Mouse (Mus musculus) MEL (cell line): ENCODE data around the gene Gpr21. TPM values are rescaled to one million over a fixed set of nuclear protein-coding genes. Genes with fewer than 3 reads are reported as not detected.

Source experiments
- DNase-seq: peaks from one replicate; pipeline ENCODE4 v3.0.0; 2011; ENCODE audit warnings: low read depth, low spot score
- H3K27ac ChIP-seq: 2 replicates; pipeline ENCODE4 v1.5.1; 2012; ENCODE audit warnings: low read depth, mild to moderate bottlenecking, control low read depth, low read length, moderate library complexity; ENCODE audit not compliant: control insufficient read depth
- H3K27me3 ChIP-seq, 2 experiments: fragments of 150-350 bp in 1 of 2; sonication (generic) in 1 of 2; 2 replicates each; pipeline ENCODE4 v1.6.1; 2012; ENCODE audit warnings: low read length in 2 of 2, mild to moderate bottlenecking in 2 of 2, improper control_type of control experiment in 1 of 2, moderate library complexity in 1 of 2; ENCODE audit not compliant: insufficient read depth in 2 of 2, control insufficient read depth in 1 of 2
- H3K36me3 ChIP-seq, 2 experiments: 2 replicates each; pipeline ENCODE4 v1.6.1; 2012 to 2014; ENCODE audit warnings: low read length in 2 of 2, improper control_type of control experiment in 1 of 2, inconsistent platforms in 1 of 2, mild to moderate bottlenecking in 1 of 2; ENCODE audit not compliant: insufficient read depth in 2 of 2, control insufficient read depth in 1 of 2
- H3K4me1 ChIP-seq, 2 experiments: fragments of 150-350 bp in 1 of 2; sonication (generic) in 1 of 2; 2 replicates each; pipeline ENCODE4 v1.6.1; 2012; ENCODE audit warnings: low read length in 2 of 2, improper control_type of control experiment in 1 of 2, mild to moderate bottlenecking in 1 of 2; ENCODE audit not compliant: insufficient read depth in 2 of 2, control insufficient read depth in 1 of 2
- H3K4me3 ChIP-seq, 2 experiments: fragments of 150-350 bp in 1 of 2; sonication (generic) in 1 of 2; 2 replicates each; pipeline ENCODE4 v1.5.1; 2012; ENCODE audit warnings: low read depth in 2 of 2, low read length in 2 of 2, mild to moderate bottlenecking in 2 of 2, moderate library complexity in 2 of 2, control low read depth in 1 of 2, improper control_type of control experiment in 1 of 2; ENCODE audit not compliant: control insufficient read depth in 1 of 2, insufficient read depth in 1 of 2
- H3K79me2 ChIP-seq: 2 replicates; pipeline ENCODE4 v1.6.1; 2012; ENCODE audit warnings: mild to moderate bottlenecking, low read length, moderate library complexity; ENCODE audit not compliant: control insufficient read depth, poor library complexity, insufficient read depth
- H3K9ac ChIP-seq: 2 replicates; pipeline ENCODE4 v1.6.1; 2012; ENCODE audit warnings: low read depth, mild to moderate bottlenecking, control low read depth, low read length, moderate library complexity; ENCODE audit not compliant: control insufficient read depth, poor library complexity, severe bottlenecking
- H3K9me3 ChIP-seq: fragments of 150-350 bp; sonication (generic); replicated peaks from 2 replicates; pipeline ENCODE4 v1.6.1; 2012; ENCODE audit warnings: mild to moderate bottlenecking, low read length, improper control_type of control experiment, moderate library complexity; ENCODE audit not compliant: insufficient read depth
- BHLHE40 ChIP-seq: IDR thresholded peaks from 2 replicates; pipeline ENCODE4 v1.6.1; 2012; ENCODE audit warnings: low read depth, mild to moderate bottlenecking, inconsistent platforms, low read length, improper control_type of control experiment, borderline replicate concordance
- CHD1 ChIP-seq: IDR thresholded peaks from 2 replicates; pipeline ENCODE4 v1.6.1; 2012; ENCODE audit warnings: low read depth, mild to moderate bottlenecking, inconsistent platforms, low read length, improper control_type of control experiment
- EP300 ChIP-seq, 2 experiments: IDR thresholded peaks; 2 replicates each; pipeline ENCODE4 v1.6.1; 2011; ENCODE audit warnings: improper control_type of control experiment in 2 of 2, low read length in 2 of 2, low read depth in 1 of 2, mild to moderate bottlenecking in 1 of 2
- GABPA ChIP-seq: IDR thresholded peaks from 2 replicates; pipeline ENCODE4 v1.6.1; 2012; ENCODE audit warnings: low read depth, mild to moderate bottlenecking, inconsistent platforms, low read length, improper control_type of control experiment, moderate library complexity
- GATA1 ChIP-seq: IDR thresholded peaks from 2 replicates; pipeline ENCODE4 v1.6.1; 2011; ENCODE audit warnings: low read depth, low read length, improper control_type of control experiment
- KAT2A ChIP-seq: conservative IDR thresholded peaks from 2 replicates; pipeline ENCODE4 v1.6.1; 2012; ENCODE audit warnings: low read depth, low read length, improper control_type of control experiment, inconsistent platforms
- MAFK ChIP-seq: IDR thresholded peaks from 2 replicates; pipeline ENCODE4 v1.6.1; 2011; ENCODE audit warnings: low read depth, mild to moderate bottlenecking, low read length, improper control_type of control experiment, borderline replicate concordance
- MAX ChIP-seq: IDR thresholded peaks from 2 replicates; pipeline ENCODE4 v1.6.1; 2011; ENCODE audit warnings: low read length, improper control_type of control experiment
- MXI1 ChIP-seq: IDR thresholded peaks from 2 replicates; pipeline ENCODE4 v1.6.1; 2011; ENCODE audit warnings: mild to moderate bottlenecking, low read depth, low read length, improper control_type of control experiment
- MYC ChIP-seq: IDR thresholded peaks from 2 replicates; pipeline ENCODE4 v1.6.1; 2011; ENCODE audit warnings: low read depth, mild to moderate bottlenecking, low read length, improper control_type of control experiment, moderate library complexity
- POLR2AphosphoS2 ChIP-seq: IDR thresholded peaks from 2 replicates; pipeline ENCODE4 v1.6.1; 2011; ENCODE audit warnings: low read length, improper control_type of control experiment
- RAD21 ChIP-seq: IDR thresholded peaks from 2 replicates; pipeline ENCODE4 v1.6.1; 2011; ENCODE audit warnings: mild to moderate bottlenecking, low read depth, low read length, improper control_type of control experiment
- RCOR1 ChIP-seq: IDR thresholded peaks from 2 replicates; pipeline ENCODE4 v1.6.1; 2012; ENCODE audit warnings: low read depth, mild to moderate bottlenecking, inconsistent platforms, low read length, improper control_type of control experiment
- SIN3A ChIP-seq: IDR thresholded peaks from 2 replicates; pipeline ENCODE4 v1.6.1; 2012; ENCODE audit warnings: low read length, improper control_type of control experiment, inconsistent platforms
- SMC3 ChIP-seq: IDR thresholded peaks from 2 replicates; pipeline ENCODE4 v1.6.1; 2011; ENCODE audit warnings: low read depth, low read length, improper control_type of control experiment
- TCF12 ChIP-seq: IDR thresholded peaks from 2 replicates; pipeline ENCODE4 v1.6.1; 2014; ENCODE audit warnings: low read depth, mild to moderate bottlenecking, inconsistent platforms, low read length, improper control_type of control experiment, moderate library complexity
- UBTF ChIP-seq: IDR thresholded peaks from 2 replicates; pipeline ENCODE4 v1.6.1; 2012; ENCODE audit warnings: low read depth, mild to moderate bottlenecking, inconsistent platforms, low read length, improper control_type of control experiment, moderate library complexity, borderline replicate concordance; ENCODE audit not compliant: insufficient read depth
- USF1 ChIP-seq: IDR thresholded peaks from 2 replicates; pipeline ENCODE4 v1.6.1; 2014; ENCODE audit warnings: low read depth, mild to moderate bottlenecking, inconsistent platforms, low read length, improper control_type of control experiment, moderate library complexity
- ZKSCAN1 ChIP-seq: IDR thresholded peaks from 2 replicates; pipeline ENCODE4 v1.6.1; 2012; ENCODE audit warnings: low read depth, mild to moderate bottlenecking, inconsistent platforms, low read length, improper control_type of control experiment, moderate library complexity
- polyA plus RNA-seq, 2 experiments: library from polyadenylated mRNA; stranded (reverse) in 1 of 2; unstranded in 1 of 2; fragments of >175 nt in 1 of 2; fragments of >200 nt in 1 of 2; gene quantifications; 2 replicates each; pipeline versions ENCODE4 v1.2.1 to v1.2.4; 2012; ENCODE audit warnings: low replicate concordance in 2 of 2, low read depth in 1 of 2; ENCODE audit not compliant: insufficient read length in 2 of 2, insufficient read depth in 1 of 2, missing spikeins in 1 of 2
- total RNA-seq: library from RNA; depleted of rRNA; stranded (reverse); fragments of 300-350 nt; gene quantifications from 2 replicates; pipeline ENCODE4 v1.2.3, GENCODE M21; 2012

Gpr21 gene
- total and polyA plus RNA-seq, 3 experiments, result 0.01 to 0.23 TPM; not detected in 1

DNA sequence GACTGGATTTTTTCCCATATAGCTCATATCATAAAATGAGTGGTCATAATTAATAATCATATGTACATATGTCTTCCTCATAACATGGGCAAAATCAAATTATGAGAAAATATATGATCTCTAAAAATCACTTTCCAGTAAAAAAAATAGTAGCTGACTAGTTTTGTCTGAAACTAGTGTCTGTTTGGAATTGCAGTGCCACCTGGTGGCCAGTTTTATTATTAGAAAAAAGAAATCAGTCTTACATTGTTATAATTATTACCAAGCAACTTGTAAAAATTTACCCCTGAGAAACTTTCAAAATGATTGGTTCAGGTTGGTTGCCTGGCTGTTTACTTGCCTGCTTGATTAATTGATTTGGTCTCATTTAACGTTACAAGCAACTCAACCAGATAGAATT, 30.8 kb upstream of the Gpr21 start (continued):
- no peak for TF ChIP-seq CHD1
- TF ChIP-seq MXI1, result no peak
- TF ChIP-seq ZKSCAN1, result no peak

DNA sequence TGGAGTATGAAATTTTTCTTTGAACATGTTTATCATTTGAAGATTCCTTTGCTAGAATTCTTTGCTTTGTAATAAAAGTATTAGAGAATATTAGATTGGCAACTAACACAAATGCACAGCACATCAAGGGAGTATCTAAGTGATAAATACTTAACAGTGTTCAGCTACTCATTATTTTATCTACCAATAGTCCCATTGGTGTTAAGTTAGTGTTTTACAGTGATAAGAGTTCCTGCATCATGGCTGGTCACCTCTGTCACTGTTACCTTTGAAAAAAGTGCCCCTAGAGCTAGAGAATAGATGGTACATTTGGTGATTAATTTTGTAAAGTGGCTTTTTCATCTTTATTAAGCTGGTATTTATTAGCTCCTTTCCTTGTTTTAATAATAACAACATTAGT, 29.7 kb upstream of the Gpr21 start:
- Histone ChIP-seq H3K36me3 (peaks cover 6 to 13% of the 10 kb centered on the region in 2 experiments), H3K79me2 (no peaks in the 10 kb centered on the region)
- no peak for DNase-seq

GRCm38 (mm10) chr2:37488956-37489355, 27.2 kb upstream of the Gpr21 start:
- Histone ChIP-seq H3K9me3 (no peaks in the 10 kb centered on the region), H3K36me3 (peaks cover 6 to 8% of the 10 kb centered on the region in 2 experiments), H3K79me2 (no peaks in the 10 kb centered on the region), H3K4me1 (peaks cover 0 to 6% of the 10 kb centered on the region in 2 experiments; a peak in 2 of 4 replicates), H3K9ac (no peak overlapping the region), H3K27ac (no peak overlapping the region), H3K4me3 (no peak overlapping the region), H3K27me3 (no peaks in the 10 kb centered on the region)
- no peak for DNase-seq
- TF ChIP-seq RAD21 (no peak), EP300 (IDR thresholded peaks at IDR 0.05; ENCODE audit: low read depth in 1 of 2, low read length in 2 of 2) (no peak), TCF12 (no peak), BHLHE40 (no peak)

More for the DNA sequence above, 29.7 kb upstream of the Gpr21 start:
- Histone ChIP-seq H3K4me1 (peaks cover 5 to 6% of the 10 kb centered on the region in 2 experiments), H3K27ac (no peak overlapping the region), H3K4me3 (no peak overlapping the region), H3K27me3 (no peaks in the 10 kb centered on the region), H3K9ac (no peak overlapping the region), H3K9me3 (no peaks in the 10 kb centered on the region)
- TF ChIP-seq MAFK (no peak), MAX (no peak), TCF12 (no peak), GABPA (no peak), SIN3A (no peak), UBTF (no peak), EP300 (IDR thresholded peaks at IDR 0.05; ENCODE audit: low read depth in 1 of 2, low read length in 2 of 2) (no peak), KAT2A (no peak), RAD21 (no peak), MXI1 (no peak), SMC3 (no peak), USF1 (no peak), POLR2AphosphoS2 (no peak), RCOR1 (no peak), MYC (no peak), GATA1 (no peak)
